Comparison of ENCODE assay signal across 13 mouse cellular contexts in the genomic region with DNA sequence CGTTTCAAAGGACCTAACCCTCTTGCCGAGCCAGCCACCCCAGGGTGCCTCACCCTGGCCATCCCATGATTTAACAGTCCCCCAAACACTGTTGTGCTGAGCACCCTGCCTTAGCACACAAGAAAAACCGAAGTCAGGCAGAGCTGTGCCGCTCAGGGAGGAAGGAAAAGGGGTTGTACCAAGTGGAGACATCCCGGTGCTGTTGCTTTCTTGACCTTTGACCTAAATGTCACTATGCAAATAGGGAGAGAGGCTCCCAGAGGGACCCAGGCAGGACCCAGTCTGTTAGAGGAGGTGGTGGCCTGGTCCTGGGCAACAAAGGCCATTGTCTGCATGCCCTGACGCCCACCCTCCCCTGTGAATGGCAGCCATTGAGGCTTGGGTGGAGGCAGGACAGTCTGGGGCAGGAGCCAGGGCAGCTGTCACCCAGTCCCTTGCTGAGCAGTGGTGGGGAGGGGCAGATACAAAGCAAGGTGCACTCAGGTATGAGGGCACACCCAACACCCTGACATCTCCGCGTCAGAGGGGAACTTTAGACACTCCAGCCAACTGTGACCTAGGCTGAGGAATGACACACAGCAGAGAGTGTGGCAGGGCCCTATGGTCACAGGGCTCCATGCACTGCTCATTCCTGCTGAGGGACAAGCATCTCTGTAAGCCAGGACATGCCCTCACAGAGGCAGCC. TPM values are rescaled to one million over a fixed set of nuclear protein-coding genes. Genes with fewer than 3 reads are reported as not detected.
DNase-seq lines count a peak whose midpoint lies in the region; ATAC-seq and TF ChIP-seq lines count a peak whose summit lies in the region.
"Had no signal": no experiment of that assay in that cellular context is flagged by ENCODE, and none has a peak within 500 bp of the region (broad histone marks: within the 10 kb centered on the region; RNA-seq: fewer than 3 reads in every experiment).

No protein-coding gene starts in this region.

- H3K27me3 ChIP-seq in liver, embryonic 15.5 days, result no peaks in the 10 kb centered on the region
- H3K27me3 ChIP-seq in forebrain, postnatal 0 days (ENCODE audit: insufficient read depth, low read length), result no peaks in the 10 kb centered on the region

- peak; percentile 56 for DNase-seq in layer of hippocampus, adult 11-12 months (ENCODE audit: low spot score)
- no peak for DNase-seq in layer of hippocampus, adult 18-20 months (ENCODE audit: low spot score in 2 of 2)
- DNase-seq in spleen, postnatal 36 days (ENCODE audit: low spot score in 2 of 2), result peak; percentile 40 to 55
- no peak for DNase-seq in spleen, postnatal 10 days (ENCODE audit: low spot score in 2 of 2)
- no peak for DNase-seq in forebrain, postnatal 0 days
- no peak for DNase-seq in thymus, postnatal 36 days
- DNase-seq: gastrocnemius, postnatal 10 days; kidney, adult 11 months; layer of hippocampus, postnatal 36 days; right cerebral cortex, postnatal 14 days had no signal

- H3K4me1 ChIP-seq in liver, embryonic 15.5 days (replicated peaks), result peaks cover 49% of the 10 kb centered on the region
- H3K4me1 ChIP-seq in forebrain, postnatal 0 days (ENCODE audit: insufficient read depth), result no peaks in the 10 kb centered on the region

- no peak overlapping the region for H3K4me2 ChIP-seq in liver, embryonic 15.5 days
- H3K4me2 ChIP-seq in forebrain, postnatal 0 days (ENCODE audit: low read depth), result no peak overlapping the region

- no peak overlapping the region for H3K4me3 ChIP-seq in liver, embryonic 15.5 days (replicated peaks)
- no peak overlapping the region for H3K4me3 ChIP-seq in forebrain, postnatal 0 days (ENCODE audit: low read depth, low read length)

- TF ChIP-seq CTCF in forebrain, postnatal 0 days (IDR thresholded peaks at IDR 0.05; ENCODE audit: low read depth), result no peak

- ATAC-seq in liver, embryonic 15.5 days (ENCODE audit: insufficient read depth), result no peak; the same call in 1 of the 2 replicates
- ATAC-seq in forebrain, postnatal 0 days, result no peak
- ATAC-seq in erythroid progenitor cell, adult 5-6 weeks (replicated peaks; ENCODE audit: low FRiP score, poor library complexity, severe bottlenecking), result no peak

- no peaks in the 10 kb centered on the region for H3K36me3 ChIP-seq in liver, embryonic 15.5 days (replicated peaks)
- peaks cover 14% of the 10 kb centered on the region; the same call in 1 of the 2 replicates for H3K36me3 ChIP-seq in forebrain, postnatal 0 days (ENCODE audit: insufficient read depth)

- H3K9me3 ChIP-seq in liver, embryonic 15.5 days (replicated peaks), result no peaks in the 10 kb centered on the region
- H3K9me3 ChIP-seq in forebrain, postnatal 0 days (ENCODE audit: low read length), result no peaks in the 10 kb centered on the region

- WGBS in liver, embryonic 15.5 days (ENCODE audit: insufficient replicate concordance), result 36% methylated on average over 8 of the region's 8 CpGs
- WGBS in forebrain, postnatal 0 days, result 54% methylated on average over 8 of the region's 8 CpGs

- H3K27ac ChIP-seq in liver, embryonic 15.5 days (replicated peaks), result peak overlapping the region; percentile 15; the same call in 1 of the 2 replicates
- no peak overlapping the region for H3K27ac ChIP-seq in forebrain, postnatal 0 days (ENCODE audit: low read depth, low read length)
- H3K27ac ChIP-seq: liver, embryonic 14.5 days had no signal

- no peak overlapping the region for H3K9ac ChIP-seq in liver, embryonic 15.5 days
- H3K9ac ChIP-seq in forebrain, postnatal 0 days, result no peak overlapping the region
- H3K9ac ChIP-seq: liver, embryonic 14.5 days had no signal

RNA-seq across cellular contexts. Expression of gene Get4, which starts 33.4 kb away (rescaled TPM):
- 10 to 100 TPM; 50.5 to 57.1 TPM for total RNA-seq in layer of hippocampus, adult 18-20 months (2021)
- polyA plus RNA-seq in liver, embryonic 15.5 days (2015; fragmentation: Nextera tagmentation; extraction: Ambion mirVana), result 107 and 109 TPM in 2 replicates
- 46.2 and 48.8 TPM in 2 replicates for total RNA-seq in forebrain, postnatal 0 days (2014; rRNA removed)
- polyA plus RNA-seq in forebrain, postnatal 0 days (2015; fragmentation: Nextera tagmentation; extraction: Ambion mirVana), result 139 and 156 TPM in 2 replicates
- 35.6 and 36.4 TPM in 2 replicates for total RNA-seq in erythroid progenitor cell, adult 5-6 weeks (2015; ENCODE audit: low replicate concordance)
- 21.9 and 36.6 TPM in 2 replicates for total RNA-seq in erythroid progenitor cell, adult 5-6 weeks (2017; ENCODE audit: low replicate concordance)

RNA-seq across cellular contexts. Expression of gene Adap1, which starts 39.9 kb away (rescaled TPM):
- 100 to 1,000 TPM; 164 to 166 TPM for total RNA-seq in layer of hippocampus, adult 18-20 months (2021)
- 4.3 and 5.2 TPM in 2 replicates for polyA plus RNA-seq in liver, embryonic 15.5 days (2015; fragmentation: Nextera tagmentation; extraction: Ambion mirVana)
- 188 and 200 TPM in 2 replicates for total RNA-seq in forebrain, postnatal 0 days (2014; rRNA removed)
- 114 and 128 TPM in 2 replicates for polyA plus RNA-seq in forebrain, postnatal 0 days (2015; fragmentation: Nextera tagmentation; extraction: Ambion mirVana)
- 4.2 and 5.8 TPM in 2 replicates for total RNA-seq in erythroid progenitor cell, adult 5-6 weeks (2015; ENCODE audit: low replicate concordance)
- 3.9 and 9.5 TPM in 2 replicates for total RNA-seq in erythroid progenitor cell, adult 5-6 weeks (2017; ENCODE audit: low replicate concordance)

Comparison
In these comparisons a context has a peak if more than half of its experiments do, and no peak if none do; other contexts are left out.
1. DNase-seq: peak in layer of hippocampus, adult 11-12 months (single experiment) and spleen, postnatal 36 days (2 of 2); none in layer of hippocampus, adult 18-20 months (0 of 2), spleen, postnatal 10 days (0 of 2), forebrain, postnatal 0 days (single experiment) and thymus, postnatal 36 days (0 of 2).
2. RNA of gene Adap1, which starts 39.9 kb away (total RNA-seq): 188 to 200 TPM in forebrain, postnatal 0 days and 164 to 166 TPM in layer of hippocampus, adult 18-20 months; 3.9 to 9.5 TPM in erythroid progenitor cell, adult 5-6 weeks; every median in the first group is over 10 times any median in the second.